Mouse (Mus musculus) bone marrow macrophage, adult 2 months (primary cell): ENCODE data around the gene Igtp.

Experiments used
- CTCF ChIP-seq: IDR thresholded peaks from 2 replicates; pipeline ENCODE4 v1.5.1; 2012; ENCODE audit warnings: low read depth, mild to moderate bottlenecking, low read length, moderate library complexity
- POLR2A ChIP-seq: IDR thresholded peaks from 2 replicates; pipeline ENCODE4 v1.6.1; 2012; ENCODE audit warnings: mild to moderate bottlenecking, low read depth, low read length, borderline replicate concordance

DNA sequence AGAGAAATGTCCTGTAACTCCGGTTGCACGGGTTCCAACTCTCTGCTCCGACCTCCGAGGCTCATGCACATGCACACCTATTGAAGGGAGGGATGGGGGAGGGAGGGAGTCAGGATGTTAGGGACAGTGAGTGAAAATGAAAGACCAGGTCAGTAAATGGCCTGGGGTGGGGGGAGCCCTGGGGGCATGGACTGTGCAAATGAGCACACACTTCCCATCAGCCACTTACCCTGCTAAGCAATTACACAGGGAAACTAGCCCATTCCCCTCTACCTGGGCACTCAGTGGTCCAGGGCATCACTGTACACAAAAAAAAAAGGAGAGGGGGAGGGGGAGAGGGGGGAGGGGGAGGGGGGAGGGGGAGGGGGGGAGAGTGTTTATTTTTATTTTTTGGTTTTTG, 693 bp upstream of the Igtp start:
- no peak for TF ChIP-seq POLR2A
- no peak for TF ChIP-seq CTCF
